Mouse (Mus musculus) stomach, postnatal 0 days (tissue): ENCODE results near the gene Ccdc159. TPM values are rescaled to one million over a fixed set of nuclear protein-coding genes. Genes with fewer than 3 reads are reported as not detected.

Experiments used
- ATAC-seq: fragments of 200-750 bp; cut with Nextera tagmentation; 2 replicates; pipeline ENCODE4 v1.8.0; 2017; ENCODE audit not compliant: low FRiP score, low TSS enrichment
- DNase-seq: peaks from one replicate; pipeline ENCODE4 v3.0.0-alpha.2; 2016; ENCODE audit warnings: low spot score
- H3K27ac ChIP-seq: fragments of 300-500 bp; sonication (generic); replicated peaks from 2 replicates; pipeline ENCODE4 v1.5.1; 2014; ENCODE audit warnings: mild to moderate bottlenecking, control low read depth
- H3K27me3 ChIP-seq: fragments of 300-500 bp; sonication (generic); 2 replicates; pipeline ENCODE4 v1.6.1; 2014; ENCODE audit warnings: low read length; ENCODE audit not compliant: control insufficient read depth, insufficient read depth
- H3K36me3 ChIP-seq: fragments of 300-500 bp; sonication (generic); 2 replicates; pipeline ENCODE4 v1.6.1; 2014; ENCODE audit warnings: low read length, mixed read lengths; ENCODE audit not compliant: control insufficient read depth, insufficient read depth
- H3K4me1 ChIP-seq: fragments of 300-500 bp; sonication (generic); replicated peaks from 2 replicates; pipeline ENCODE4 v1.6.1; 2014; ENCODE audit warnings: antibody characterized with exemption; ENCODE audit not compliant: control insufficient read depth, insufficient read depth
- H3K4me2 ChIP-seq: fragments of 300-500 bp; sonication (generic); replicated peaks from 2 replicates; pipeline ENCODE4 v1.6.1; 2014; ENCODE audit warnings: low read depth, mild to moderate bottlenecking, control low read depth, moderate library complexity
- H3K4me3 ChIP-seq: fragments of 300-500 bp; sonication (generic); 2 replicates; pipeline ENCODE4 v1.5.1; 2014; ENCODE audit warnings: low read depth, low read length, control low read depth
- H3K9ac ChIP-seq: fragments of 300-500 bp; sonication (generic); 2 replicates; pipeline ENCODE4 v1.6.1; 2014; ENCODE audit warnings: mild to moderate bottlenecking, low read length, control low read depth, mixed read lengths
- H3K9me3 ChIP-seq: fragments of 300-500 bp; sonication (generic); 2 replicates; pipeline ENCODE4 v1.6.1; 2016; ENCODE audit warnings: low read length; ENCODE audit not compliant: control insufficient read depth
- CTCF ChIP-seq: IDR thresholded peaks from 2 replicates; pipeline ENCODE4 v1.5.1; 2016; ENCODE audit warnings: antibody characterized with exemption, low read depth, mild to moderate bottlenecking, moderate library complexity
- EP300 ChIP-seq: optimal IDR thresholded peaks from 2 replicates; pipeline ENCODE3; 2016; ENCODE audit warnings: antibody characterized with exemption
- WGBS: fragments of 180-500 bp; shearing (Covaris S2); extraction: QIAGEN DNeasy Blood & Tissue Kit; methylation state at CpG from one replicate; pipeline ENCODE4 v1.1.7; 2014; 5-methylcytosine and 5-hydroxymethylcytosine counted together
- polyA plus RNA-seq: library from polyadenylated mRNA; unstranded; fragments of >200 nt; fragmentation: Nextera tagmentation; extraction: Ambion mirVana; gene quantifications from 2 replicates; pipeline ENCODE4 v1.2.1, GENCODE M21; 2015

The Ccdc159 gene
- polyA plus RNA-seq, 1 experiment from 2014 or later = 1.1 TPM

GRCm38 (mm10) chr9:21968883-21969282, 41.6 kb downstream of the Ccdc159 start:
- TF ChIP-seq EP300 = no peak

DNA sequence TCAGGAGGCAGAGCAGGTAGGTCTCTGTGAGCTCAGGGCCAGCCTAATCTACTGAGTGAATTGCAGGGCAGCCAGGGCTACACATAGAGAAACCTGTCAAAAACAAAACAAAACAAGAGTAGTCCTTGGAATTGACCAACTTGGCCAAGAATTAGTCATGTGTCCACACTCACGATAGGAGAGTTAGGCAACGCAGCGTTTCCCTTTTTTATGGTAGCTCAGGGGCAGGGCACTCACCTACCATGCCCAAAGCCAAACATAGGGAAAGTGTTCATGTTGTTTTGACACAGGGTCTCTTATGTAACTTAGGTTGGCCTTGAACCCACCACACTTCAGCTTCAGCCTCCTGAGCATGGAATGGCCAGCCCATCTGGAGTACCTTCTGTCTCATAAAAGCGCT, 42.0 kb downstream of the Ccdc159 start:
- Histone ChIP-seq H3K9ac (no peak overlapping the region), H3K27ac (no peak overlapping the region), H3K4me1 (no peaks in the 10 kb centered on the region), H3K36me3 (no peaks in the 10 kb centered on the region), H3K4me3 (no peak overlapping the region), H3K9me3 (no peaks in the 10 kb centered on the region), H3K27me3 (no peaks in the 10 kb centered on the region), H3K4me2 (no peak overlapping the region)
- 85% methylated on average over 4 of the region's 4 CpGs for WGBS
- no peak for ATAC-seq
- no peak for DNase-seq
- no peak for TF ChIP-seq CTCF
- TF ChIP-seq EP300 = no peak

More at GRCm38 (mm10) chr9:21968883-21969282, 41.6 kb downstream of the Ccdc159 start:
- no peak for ATAC-seq
- Histone ChIP-seq H3K27me3 (no peaks in the 10 kb centered on the region), H3K4me3 (no peak overlapping the region), H3K4me2 (no peak overlapping the region), H3K36me3 (no peaks in the 10 kb centered on the region), H3K4me1 (no peaks in the 10 kb centered on the region), H3K9ac (no peak overlapping the region), H3K27ac (no peak overlapping the region), H3K9me3 (no peaks in the 10 kb centered on the region)
- WGBS = 33% methylated on average over 6 of the region's 6 CpGs
- no peak for DNase-seq

DNA sequence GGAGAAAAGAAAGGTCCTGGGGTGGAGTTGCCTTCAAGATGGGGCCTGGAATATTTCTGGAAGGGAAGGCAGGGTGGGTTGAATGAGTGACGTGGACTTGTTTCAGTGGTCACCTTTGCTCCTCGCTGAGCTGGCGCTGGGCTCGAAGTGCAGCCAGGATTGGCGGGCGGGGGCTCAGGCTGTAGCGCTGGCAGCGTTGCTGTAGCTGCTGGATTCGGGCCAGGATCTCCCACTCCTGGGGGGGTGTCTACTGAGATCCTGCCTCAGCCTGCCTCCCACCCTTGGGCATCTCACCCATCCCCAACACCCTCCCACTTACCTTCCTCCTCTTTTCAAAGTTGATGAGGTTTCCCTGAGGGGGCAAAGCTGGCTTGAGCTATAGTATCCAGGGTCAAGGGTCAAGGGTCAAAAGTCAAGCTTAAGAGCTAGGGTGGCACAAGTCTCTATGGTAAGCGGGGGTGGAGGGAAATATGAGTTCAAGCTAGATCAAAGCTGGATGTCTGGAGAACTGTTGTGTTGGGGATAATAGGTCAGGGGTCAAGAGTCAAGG, 49.4 kb downstream of the Ccdc159 start:
- H3K36me3 ChIP-seq = no peaks in the 10 kb centered on the region
- H3K9ac ChIP-seq = no peak overlapping the region
- WGBS = 81% methylated on average over 9 of the region's 10 CpGs
- DNase-seq = no peak
- no peak overlapping the region for H3K4me3 ChIP-seq
- H3K27ac ChIP-seq = no peak overlapping the region
- no peak overlapping the region for H3K4me2 ChIP-seq
- no peaks in the 10 kb centered on the region for H3K27me3 ChIP-seq
- ATAC-seq = no peak
- no peaks in the 10 kb centered on the region for H3K9me3 ChIP-seq
- no peaks in the 10 kb centered on the region for H3K4me1 ChIP-seq
- TF ChIP-seq EP300 (no peak), CTCF (no peak)

- no peaks in the 10 kb centered on the region for H3K36me3 ChIP-seq
- no peaks in the 10 kb centered on the region for H3K27me3 ChIP-seq
- ATAC-seq (no peak), DNase-seq (no peak)
- no peaks in the 10 kb centered on the region for H3K4me1 ChIP-seq
- H3K27ac ChIP-seq = no peak overlapping the region
- H3K9me3 ChIP-seq = no peaks in the 10 kb centered on the region
- H3K4me3 ChIP-seq = no peak overlapping the region
- H3K9ac ChIP-seq = no peak overlapping the region
- no peak for TF ChIP-seq CTCF
- TF ChIP-seq EP300 = no peak
- WGBS = 76% methylated on average over 5 of the region's 5 CpGs
- no peak overlapping the region for H3K4me2 ChIP-seq
Measured at GRCm38 (mm10) chr9:21977331-21977730, 50.1 kb downstream of the Ccdc159 start.

GRCm38 (mm10) chr9:21977972-21978371, 50.7 kb downstream of the Ccdc159 start:
- Histone ChIP-seq H3K9ac (no peak overlapping the region), H3K36me3 (no peaks in the 10 kb centered on the region), H3K4me3 (no peak overlapping the region), H3K27me3 (no peaks in the 10 kb centered on the region), H3K4me1 (no peaks in the 10 kb centered on the region), H3K4me2 (no peak overlapping the region), H3K9me3 (no peaks in the 10 kb centered on the region), H3K27ac (no peak overlapping the region)
- WGBS = 26% methylated on average over 2 of the region's 2 CpGs
- DNase-seq = peak; percentile 38
- TF ChIP-seq EP300 = no peak
- TF ChIP-seq CTCF = peak; percentile 74
- no peak for ATAC-seq

- Histone ChIP-seq H3K9ac (no peak overlapping the region), H3K36me3 (no peaks in the 10 kb centered on the region), H3K4me2 (no peak overlapping the region), H3K9me3 (no peaks in the 10 kb centered on the region), H3K4me1 (no peaks in the 10 kb centered on the region), H3K4me3 (no peak overlapping the region), H3K27me3 (no peaks in the 10 kb centered on the region), H3K27ac (no peak overlapping the region)
- WGBS = 86% methylated on average over 4 of the region's 4 CpGs
- DNase-seq = no peak
- no peak for ATAC-seq
- TF ChIP-seq EP300 (no peak), CTCF (no peak)
Measured at GRCm38 (mm10) chr9:21978398-21979128, 51.3 kb downstream of the Ccdc159 start.
